Mouse (Mus musculus): ENCODE data around the gene Gm10271. TPM values are rescaled to one million over a fixed set of nuclear protein-coding genes. Genes with fewer than 3 reads are reported as not detected.

Gene Gm10271
- polyA plus RNA-seq, 1 experiment = not detected

DNA sequence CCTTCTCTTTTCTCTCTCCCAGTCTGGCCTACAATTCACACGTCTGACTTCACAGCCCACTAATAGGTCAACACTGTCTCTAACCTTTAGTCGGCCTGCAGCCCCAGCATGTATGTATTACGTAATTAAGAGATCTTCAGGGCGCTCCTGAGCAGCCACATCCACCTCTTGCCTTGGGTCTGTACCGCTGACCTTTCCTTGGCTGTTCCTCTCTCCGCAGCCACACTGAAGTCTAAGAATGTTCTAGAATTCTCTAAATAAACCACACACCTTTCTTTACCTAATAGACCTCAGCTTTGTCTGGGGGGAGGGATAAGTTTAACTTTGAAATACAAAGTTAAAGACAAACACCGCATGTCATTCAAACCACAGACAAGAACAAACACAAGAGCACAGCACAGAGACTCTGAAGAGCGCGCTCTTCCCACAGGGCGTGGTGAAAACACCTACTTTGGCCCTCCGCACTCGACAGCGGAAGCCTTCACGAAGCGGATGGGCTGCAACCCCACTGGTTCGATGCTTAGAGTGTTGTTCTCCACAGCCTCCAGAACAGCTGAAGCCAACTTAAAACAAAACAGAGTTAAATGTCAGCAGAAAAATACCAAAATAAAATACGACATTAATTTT is 58.6 kb downstream of the Gm10271 start:
- Histone ChIP-seq H3K27me3 (ENCODE audit: control insufficient read depth, insufficient read depth, low read length) (no peaks in the 10 kb centered on the region), H3K36me3 (ENCODE audit: control insufficient read depth, insufficient read depth, low read length) (peaks cover 1% of the 10 kb centered on the region), H3K4me1 (ENCODE audit: control insufficient read depth, insufficient read depth, low read length) (no peaks in the 10 kb centered on the region), H3K4me3 (ENCODE audit: control insufficient read depth, low read depth, low read length) (no peak overlapping the region), H3K27ac (ENCODE audit: control insufficient read depth, insufficient read depth, low read depth, low read length) (no peak overlapping the region)
- TF ChIP-seq CTCF (IDR thresholded peaks at IDR 0.05; ENCODE audit: control insufficient read depth, insufficient read depth, insufficient replicate concordance, low read depth, low read length) (no peak), POLR2A (IDR thresholded peaks at IDR 0.05; ENCODE audit: control insufficient read depth, low read depth, low read length) (no peak)

- Histone ChIP-seq H3K27ac (ENCODE audit: control insufficient read depth, insufficient read depth, low read depth, low read length) (no peak overlapping the region), H3K4me1 (ENCODE audit: control insufficient read depth, insufficient read depth, low read length) (no peaks in the 10 kb centered on the region), H3K4me3 (ENCODE audit: control insufficient read depth, low read depth, low read length) (no peak overlapping the region), H3K36me3 (ENCODE audit: control insufficient read depth, insufficient read depth, low read length) (peaks cover 1% of the 10 kb centered on the region), H3K27me3 (ENCODE audit: control insufficient read depth, insufficient read depth, low read length) (no peaks in the 10 kb centered on the region)
- no peak for TF ChIP-seq POLR2A (IDR thresholded peaks at IDR 0.05; ENCODE audit: control insufficient read depth, low read depth, low read length)
- TF ChIP-seq CTCF (IDR thresholded peaks at IDR 0.05; ENCODE audit: control insufficient read depth, insufficient read depth, insufficient replicate concordance, low read depth, low read length) = no peak
Measured at GRCm38 (mm10) chr10:116912850-116913249, 59.6 kb downstream of the Gm10271 start.

DNA sequence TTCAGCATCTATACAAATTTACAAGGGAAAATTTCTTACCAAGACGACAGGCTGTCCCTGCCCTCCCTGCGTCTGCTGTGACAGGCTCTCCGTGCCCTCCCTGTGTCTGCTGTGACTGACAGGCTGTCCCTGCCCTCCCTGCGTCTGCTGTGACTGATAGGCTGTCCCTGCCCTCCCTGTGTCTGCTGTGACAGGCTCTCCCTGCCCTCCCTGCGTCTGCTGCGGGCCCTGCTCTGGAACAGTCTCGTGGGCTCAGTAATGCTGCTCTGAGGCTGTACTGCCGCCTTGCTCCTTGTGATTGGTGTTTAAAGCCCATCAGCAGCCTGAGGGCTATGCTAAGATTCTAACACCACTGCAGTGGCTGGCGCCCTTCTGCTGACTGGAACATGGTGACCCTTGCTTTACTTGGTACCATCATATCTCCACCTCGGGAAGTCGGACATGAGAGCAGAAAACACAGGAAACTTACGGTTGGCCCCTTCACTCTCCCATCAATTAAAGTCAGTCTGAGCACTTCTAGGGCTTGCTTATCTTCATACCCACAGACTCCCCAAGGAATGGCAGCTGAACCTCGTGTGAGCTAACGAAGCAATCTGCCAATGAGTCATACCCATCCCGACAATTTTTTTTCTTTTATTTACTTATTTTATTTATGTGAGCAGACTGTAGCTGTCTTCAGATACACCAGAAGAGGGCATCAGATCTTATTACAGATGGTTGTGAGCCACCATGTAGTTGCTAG is 63.3 kb downstream of the Gm10271 start:
- peaks cover 1% of the 10 kb centered on the region for H3K36me3 ChIP-seq (ENCODE audit: control insufficient read depth, insufficient read depth, low read length)
- no peaks in the 10 kb centered on the region for H3K27me3 ChIP-seq (ENCODE audit: control insufficient read depth, insufficient read depth, low read length)
- TF ChIP-seq POLR2A (IDR thresholded peaks at IDR 0.05; ENCODE audit: control insufficient read depth, low read depth, low read length) = no peak
- TF ChIP-seq CTCF (IDR thresholded peaks at IDR 0.05; ENCODE audit: control insufficient read depth, insufficient read depth, insufficient replicate concordance, low read depth, low read length) = no peak
- H3K4me3 ChIP-seq (ENCODE audit: control insufficient read depth, low read depth, low read length) = no peak overlapping the region
- no peaks in the 10 kb centered on the region for H3K4me1 ChIP-seq (ENCODE audit: control insufficient read depth, insufficient read depth, low read length)
- H3K27ac ChIP-seq (ENCODE audit: control insufficient read depth, insufficient read depth, low read depth, low read length) = no peak overlapping the region

Other genes starting within 250 kb of the Gm10271 start
- 0.06 and 0.09 TPM in 2 replicates for gene Myrfl, start 75.7 kb downstream of the Gm10271 start, polyA plus RNA-seq (2012; rRNA removed)
- 225 and 271 TPM in 2 replicates for gene Rab3ip, start 21.8 kb downstream of the Gm10271 start, polyA plus RNA-seq (2012; rRNA removed)
- gene Best3, start 13.7 kb upstream of the Gm10271 start, polyA plus RNA-seq (2012; rRNA removed) = 1.3 and 1.4 TPM in 2 replicates
- gene Lrrc10, start 72.7 kb upstream of the Gm10271 start, polyA plus RNA-seq (2012; rRNA removed) = 0.06 and 0.20 TPM in 2 replicates
- gene Cct2, start 91.2 kb upstream of the Gm10271 start, polyA plus RNA-seq (2012; rRNA removed) = 133 and 135 TPM in 2 replicates
- 8.0 and 10.3 TPM in 2 replicates for gene Frs2, start 175.9 kb upstream of the Gm10271 start, polyA plus RNA-seq (2012; rRNA removed)